Mouse (Mus musculus): Measurements from ENCODE around the gene Pmel.

GRCm38 (mm10) chr10:128747646-128748251, 43.8 kb downstream of the Pmel start, which contains the start of gene Pym1:
- no peak for TF ChIP-seq CHD2 (IDR thresholded peaks at IDR 0.05; ENCODE audit: low read depth, low read length)
- no peak for TF ChIP-seq MAFK (IDR thresholded peaks at IDR 0.05; ENCODE audit: insufficient read depth, low read depth, low read length)
- no peak for TF ChIP-seq ZNF384 (IDR thresholded peaks at IDR 0.05; ENCODE audit: low read depth, low read length)
- TF ChIP-seq HCFC1 (IDR thresholded peaks at IDR 0.05; ENCODE audit: borderline replicate concordance, insufficient read depth, low read length): no peak

All from ES-E14 (cell line).